Mouse (Mus musculus) ES-Bruce4 (cell line): ENCODE data around the gene Bub1b. TPM values are rescaled to one million over a fixed set of nuclear protein-coding genes. Genes with fewer than 3 reads are reported as not detected.

Source experiments
- H3K27ac ChIP-seq: 2 replicates; pipeline ENCODE4 v1.5.1; 2012; ENCODE audit warnings: low read length, inconsistent platforms; ENCODE audit not compliant: insufficient read depth
- H3K27me3 ChIP-seq: 2 replicates; pipeline ENCODE4 v1.6.1; 2012; ENCODE audit warnings: mild to moderate bottlenecking, low read length, inconsistent platforms; ENCODE audit not compliant: control insufficient read depth, poor library complexity, insufficient read depth, severe bottlenecking
- H3K36me3 ChIP-seq: 2 replicates; pipeline ENCODE4 v1.6.1; 2012; ENCODE audit warnings: inconsistent platforms, mild to moderate bottlenecking, low read length, moderate library complexity; ENCODE audit not compliant: control insufficient read depth, poor library complexity, insufficient read depth, severe bottlenecking
- H3K4me1 ChIP-seq: one replicate; pipeline ENCODE4 v1.8.1; 2011; ENCODE audit warnings: low read length; ENCODE audit not compliant: control insufficient read depth, insufficient read depth
- H3K4me3 ChIP-seq: 2 replicates; pipeline ENCODE4 v1.5.1; 2011; ENCODE audit warnings: low read depth, mild to moderate bottlenecking, low read length
- H3K9ac ChIP-seq: 2 replicates; pipeline ENCODE4 v1.6.1; 2012; ENCODE audit warnings: low read depth, mild to moderate bottlenecking, inconsistent platforms; ENCODE audit not compliant: poor library complexity, severe bottlenecking
- H3K9me3 ChIP-seq: replicated peaks from 2 replicates; pipeline ENCODE4 v1.6.1; 2012; ENCODE audit warnings: mild to moderate bottlenecking, low read length, inconsistent platforms; ENCODE audit not compliant: control insufficient read depth, poor library complexity, insufficient read depth, severe bottlenecking
- CTCF ChIP-seq: IDR thresholded peaks from one replicate; pipeline ENCODE4 v1.8.1; 2011; ENCODE audit warnings: low read depth, low read length
- EP300 ChIP-seq: IDR thresholded peaks from 2 replicates; pipeline ENCODE4 v1.6.1; 2011; ENCODE audit warnings: low read depth, low read length; ENCODE audit not compliant: insufficient read depth
- POLR2A ChIP-seq: IDR thresholded peaks from one replicate; pipeline ENCODE4 v1.8.1; 2011; ENCODE audit warnings: low read length; ENCODE audit not compliant: insufficient read depth
- polyA plus RNA-seq: library from polyadenylated mRNA; stranded (reverse); fragments of >200 nt; gene quantifications from 2 replicates; pipeline ENCODE4 v1.2.4, GENCODE M21; 2011; ENCODE audit warnings: low read depth; ENCODE audit not compliant: missing spikeins, insufficient read depth, insufficient read length

Bub1b gene
- polyA plus RNA-seq, 1 experiment: 189 TPM

DNA sequence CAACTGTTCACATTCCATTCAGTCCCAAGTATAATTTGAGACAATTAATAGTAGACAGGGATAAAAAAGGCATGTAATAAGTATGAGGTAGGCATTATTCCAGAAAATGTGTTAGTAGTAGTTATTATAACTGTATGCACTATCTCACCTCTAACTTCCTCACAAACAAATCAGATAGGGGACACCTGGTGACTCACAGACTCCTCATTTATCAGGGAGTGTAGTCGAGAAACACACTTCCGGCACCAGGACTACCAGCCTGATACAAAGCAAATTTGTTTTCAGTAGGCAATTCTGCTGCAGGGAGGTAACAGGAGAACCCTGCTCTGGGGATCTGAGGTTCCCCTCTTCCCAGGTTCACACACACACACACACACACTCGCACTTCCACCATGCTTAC lies 24.9 kb upstream of the Bub1b start:
- Histone ChIP-seq H3K27ac (no peak overlapping the region), H3K27me3 (no peaks in the 10 kb centered on the region), H3K4me1 (no peaks in the 10 kb centered on the region), H3K9me3 (no peaks in the 10 kb centered on the region), H3K9ac (no peak overlapping the region), H3K36me3 (no peaks in the 10 kb centered on the region), H3K4me3 (no peak overlapping the region)
- TF ChIP-seq EP300: no peak
- no peak for TF ChIP-seq CTCF
- no peak for TF ChIP-seq POLR2A

- Histone ChIP-seq H3K27ac (no peak overlapping the region), H3K4me3 (no peak overlapping the region), H3K9me3 (no peaks in the 10 kb centered on the region; the same call in 1 of the 2 replicates), H3K36me3 (no peaks in the 10 kb centered on the region), H3K27me3 (no peaks in the 10 kb centered on the region), H3K9ac (no peak overlapping the region), H3K4me1 (no peaks in the 10 kb centered on the region)
- TF ChIP-seq POLR2A: no peak
- TF ChIP-seq CTCF: no peak
- TF ChIP-seq EP300: no peak
Measured at GRCm38 (mm10) chr2:118586013-118586412, 12.0 kb upstream of the Bub1b start.

GRCm38 (mm10) chr2:118587686-118588085 lies 10.3 kb upstream of the Bub1b start:
- H3K4me1 ChIP-seq: no peaks in the 10 kb centered on the region
- peak overlapping the region; percentile 90 for H3K27ac ChIP-seq
- no peaks in the 10 kb centered on the region for H3K36me3 ChIP-seq
- peak overlapping the region; percentile 69 for H3K9ac ChIP-seq
- TF ChIP-seq CTCF: no peak
- no peak for TF ChIP-seq POLR2A
- TF ChIP-seq EP300: no peak
- H3K4me3 ChIP-seq: peak overlapping the region; percentile 84
- no peaks in the 10 kb centered on the region for H3K27me3 ChIP-seq
- H3K9me3 ChIP-seq: no peaks in the 10 kb centered on the region; the same call in 1 of the 2 replicates

- H3K9me3 ChIP-seq: no peaks in the 10 kb centered on the region
- no peak for TF ChIP-seq CTCF
- TF ChIP-seq EP300: no peak
- no peak for TF ChIP-seq POLR2A
- H3K27me3 ChIP-seq: no peaks in the 10 kb centered on the region
- H3K4me1 ChIP-seq: no peaks in the 10 kb centered on the region
- H3K9ac ChIP-seq: no peak overlapping the region
- H3K4me3 ChIP-seq: no peak overlapping the region
- H3K36me3 ChIP-seq: no peaks in the 10 kb centered on the region
- no peak overlapping the region for H3K27ac ChIP-seq
Measured at GRCm38 (mm10) chr2:118591083-118591482, 6.9 kb upstream of the Bub1b start.

DNA sequence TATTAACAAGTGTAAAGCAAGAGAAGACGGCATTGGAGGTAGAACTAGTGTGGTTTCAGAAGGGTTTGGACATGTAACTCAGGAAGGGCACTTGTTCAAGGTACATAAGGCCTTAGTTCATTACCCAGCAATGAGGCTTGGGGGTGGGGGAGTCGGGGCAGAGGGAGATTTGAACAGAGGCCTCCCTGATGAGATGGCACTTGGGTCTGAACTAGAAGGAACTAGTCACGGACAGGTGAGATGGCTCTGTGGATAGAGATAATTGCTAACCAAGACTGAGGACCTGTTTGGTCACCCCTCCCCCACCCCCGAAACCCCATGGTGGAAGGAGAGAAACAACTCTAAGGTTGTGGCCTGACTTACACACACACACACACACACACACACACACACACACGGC lies 1.1 kb downstream of the Bub1b start:
- Histone ChIP-seq H3K27ac (no peak overlapping the region), H3K9me3 (no peaks in the 10 kb centered on the region), H3K27me3 (no peaks in the 10 kb centered on the region), H3K4me3 (peak overlapping the region; percentile 70), H3K9ac (peak overlapping the region; percentile 62), H3K4me1 (peaks cover 6% of the 10 kb centered on the region), H3K36me3 (peaks cover 35% of the 10 kb centered on the region)
- TF ChIP-seq CTCF (no peak), POLR2A (no peak), EP300 (no peak)

GRCm38 (mm10) chr2:118601599-118602263 lies 3.7 kb downstream of the Bub1b start:
- H3K4me1 ChIP-seq: peaks cover 6% of the 10 kb centered on the region
- TF ChIP-seq CTCF (no peak), POLR2A (no peak), EP300 (no peak)
- H3K27me3 ChIP-seq: no peaks in the 10 kb centered on the region
- no peak overlapping the region for H3K9ac ChIP-seq
- H3K27ac ChIP-seq: no peak overlapping the region
- no peak overlapping the region for H3K4me3 ChIP-seq
- H3K9me3 ChIP-seq: no peaks in the 10 kb centered on the region
- H3K36me3 ChIP-seq: peaks cover 51% of the 10 kb centered on the region
